Mouse (Mus musculus) intestine, embryonic 15.5 days (tissue): ENCODE results near the gene Atp5g1. TPM values are rescaled to one million over a fixed set of nuclear protein-coding genes. Genes with fewer than 3 reads are reported as not detected.
"Not testable (repeated sequence)": the region's sequence is repeated elsewhere in the genome, so short reads cannot be mapped to it uniquely, and the experiment has no call there.

ENCODE experiments used
- ATAC-seq: fragments of 200-750 bp; cut with Nextera tagmentation; 2 replicates; pipeline ENCODE4 v1.8.0; 2017; ENCODE audit warnings: moderate TSS enrichment, moderate library complexity
- H3K27ac ChIP-seq: fragments of 300-500 bp; sonication (generic); 2 replicates; pipeline ENCODE4 v1.5.1; 2015; ENCODE audit warnings: mild to moderate bottlenecking, inconsistent platforms
- H3K27me3 ChIP-seq: fragments of 300-500 bp; sonication (generic); replicated peaks from 2 replicates; pipeline ENCODE4 v1.6.1; 2015; ENCODE audit warnings: inconsistent platforms
- H3K36me3 ChIP-seq: fragments of 300-500 bp; sonication (generic); 2 replicates; pipeline ENCODE4 v1.6.1; 2015; ENCODE audit warnings: inconsistent platforms
- H3K4me1 ChIP-seq: fragments of 300-500 bp; sonication (generic); replicated peaks from 2 replicates; pipeline ENCODE4 v1.6.1; 2015; ENCODE audit warnings: inconsistent platforms
- H3K4me2 ChIP-seq: fragments of 300-500 bp; sonication (generic); replicated peaks from 2 replicates; pipeline ENCODE4 v1.6.1; 2015; ENCODE audit warnings: mild to moderate bottlenecking, inconsistent platforms
- H3K4me3 ChIP-seq: fragments of 300-500 bp; sonication (generic); replicated peaks from 2 replicates; pipeline ENCODE4 v1.5.1; 2015; ENCODE audit warnings: inconsistent platforms
- H3K9ac ChIP-seq: fragments of 300-500 bp; sonication (generic); 2 replicates; pipeline ENCODE4 v1.6.1; 2015; ENCODE audit warnings: inconsistent platforms
- H3K9me3 ChIP-seq: fragments of 300-500 bp; sonication (generic); 2 replicates; pipeline ENCODE4 v1.6.1; 2016; ENCODE audit warnings: inconsistent platforms
- WGBS: fragments of 180-500 bp; shearing (Covaris S2); methylation state at CpG from one replicate; pipeline ENCODE4 v1.1.7; 2015; 5-methylcytosine and 5-hydroxymethylcytosine counted together
- polyA plus RNA-seq: library from polyadenylated mRNA; unstranded; fragments of >200 nt; fragmentation: Nextera tagmentation; extraction: Ambion mirVana; gene quantifications from 2 replicates; pipeline ENCODE4 v1.2.1, GENCODE M21; 2015

Gene Atp5g1
- polyA plus RNA-seq = 930 and 1,145 TPM in 2 replicates

- Histone ChIP-seq H3K27ac (peak within 1 kb of the TSS; percentile 77), H3K4me3 (peak within 1 kb of the TSS; percentile 80), H3K9me3 (no peaks in the 10 kb centered on the region), H3K36me3 (no peaks in the 10 kb centered on the region), H3K4me1 (peaks cover 8% of the 10 kb centered on the region; the same call in 1 of the 2 replicates), H3K4me2 (peak within 1 kb of the TSS; percentile 74), H3K27me3 (no peaks in the 10 kb centered on the region), H3K9ac (peak within 1 kb of the TSS; percentile 81)
- ATAC-seq = peak; percentile 98
- under 1% methylated on average over 37 of the region's 37 CpGs for WGBS
These were observed at the start of gene Atp5g1 for GRCm38 (mm10) chr11:96075509-96076220. Gene Atp5g1, minus strand, starts transcription at chr11:96075670.

GRCm38 (mm10) chr11:96124052-96124914, 48.8 kb upstream of the Atp5g1 start:
- peaks cover 17% of the 10 kb centered on the region for H3K27me3 ChIP-seq
- no peaks in the 10 kb centered on the region for H3K9me3 ChIP-seq
- peak overlapping the region; percentile 92 for H3K4me2 ChIP-seq
- peak overlapping the region; percentile 54 for H3K9ac ChIP-seq
- no peaks in the 10 kb centered on the region for H3K36me3 ChIP-seq
- peak overlapping the region; percentile 44 for H3K4me3 ChIP-seq
- peaks cover 7% of the 10 kb centered on the region; the same call in 1 of the 2 replicates for H3K4me1 ChIP-seq
- H3K27ac ChIP-seq = no peak overlapping the region
- WGBS = 2% methylated on average over 45 of the region's 45 CpGs
- peak; percentile 76 for ATAC-seq

GRCm38 (mm10) chr11:96122806-96123205, 47.3 kb upstream of the Atp5g1 start:
- H3K36me3 ChIP-seq, H3K9ac ChIP-seq, H3K9me3 ChIP-seq, H3K27ac ChIP-seq, H3K4me2 ChIP-seq, H3K4me3 ChIP-seq, H3K4me1 ChIP-seq, ATAC-seq: not testable (repeated sequence)
- WGBS = 78% methylated on average over 2 of the region's 4 CpGs
- peaks cover 17% of the 10 kb centered on the region for H3K27me3 ChIP-seq

GRCm38 (mm10) chr11:96119401-96119800, 43.9 kb upstream of the Atp5g1 start:
- Histone ChIP-seq H3K36me3 (no peaks in the 10 kb centered on the region), H3K4me3 (no peak overlapping the region), H3K4me2 (no peak overlapping the region), H3K27me3 (peaks cover 7% of the 10 kb centered on the region), H3K9me3 (no peaks in the 10 kb centered on the region), H3K9ac (no peak overlapping the region), H3K27ac (no peak overlapping the region), H3K4me1 (peaks cover 3% of the 10 kb centered on the region; the same call in 1 of the 2 replicates)
- 66% methylated on average over 3 of the region's 3 CpGs for WGBS
- ATAC-seq = 0 out of 2 replicates have a peak, but pooled peaks have one; percentile 31

GRCm38 (mm10) chr11:96116925-96117324, 41.5 kb upstream of the Atp5g1 start:
- not testable (repeated sequence) for H3K27ac ChIP-seq, H3K27me3 ChIP-seq, H3K9ac ChIP-seq, H3K9me3 ChIP-seq, H3K4me3 ChIP-seq, H3K36me3 ChIP-seq, ATAC-seq, H3K4me2 ChIP-seq, H3K4me1 ChIP-seq
- WGBS = 72% methylated on average over 3 of the region's 3 CpGs

- Histone ChIP-seq H3K27me3 (no peaks in the 10 kb centered on the region), H3K36me3 (no peaks in the 10 kb centered on the region), H3K4me2 (no peak overlapping the region), H3K9ac (no peak overlapping the region), H3K4me1 (no peaks in the 10 kb centered on the region), H3K4me3 (no peak overlapping the region), H3K27ac (no peak overlapping the region), H3K9me3 (no peaks in the 10 kb centered on the region)
- 87% methylated on average over 3 of the region's 3 CpGs for WGBS
- no peak for ATAC-seq
These were observed 40.6 kb upstream of the Atp5g1 start for GRCm38 (mm10) chr11:96116116-96116515.

GRCm38 (mm10) chr11:96115416-96115815, 39.9 kb upstream of the Atp5g1 start:
- 89% methylated on average over 6 of the region's 6 CpGs for WGBS
- H3K4me2 ChIP-seq = no peak overlapping the region
- H3K4me1 ChIP-seq = no peaks in the 10 kb centered on the region

GRCm38 (mm10) chr11:96114077-96114476, 38.6 kb upstream of the Atp5g1 start:
- no peak overlapping the region for H3K4me3 ChIP-seq
- H3K36me3 ChIP-seq = no peaks in the 10 kb centered on the region
- no peak overlapping the region for H3K27ac ChIP-seq
- H3K4me1 ChIP-seq = no peaks in the 10 kb centered on the region
- no peak overlapping the region for H3K4me2 ChIP-seq
- no peaks in the 10 kb centered on the region for H3K27me3 ChIP-seq
- no peaks in the 10 kb centered on the region for H3K9me3 ChIP-seq
- 41% methylated on average over 2 of the region's 2 CpGs for WGBS
- no peak for ATAC-seq
- H3K9ac ChIP-seq = no peak overlapping the region

More at GRCm38 (mm10) chr11:96115416-96115815, 39.9 kb upstream of the Atp5g1 start:
- ATAC-seq = no peak
- Histone ChIP-seq H3K36me3 (no peaks in the 10 kb centered on the region), H3K9ac (no peak overlapping the region), H3K9me3 (no peaks in the 10 kb centered on the region), H3K27me3 (no peaks in the 10 kb centered on the region), H3K4me3 (no peak overlapping the region), H3K27ac (no peak overlapping the region)

- Histone ChIP-seq H3K4me3 (no peak within 1 kb of the TSS), H3K27me3 (no peaks in the 10 kb centered on the region), H3K9ac (no peak within 1 kb of the TSS), H3K36me3 (no peaks in the 10 kb centered on the region), H3K4me2 (no peak within 1 kb of the TSS), H3K9me3 (no peaks in the 10 kb centered on the region), H3K27ac (no peak within 1 kb of the TSS), H3K4me1 (no peaks in the 10 kb centered on the region)
- ATAC-seq = no peak
- 37% methylated on average over 14 of the region's 14 CpGs for WGBS
These were observed 36.3 kb upstream of the Atp5g1 start, which contains the start of gene Calcoco2 for GRCm38 (mm10) chr11:96111751-96112150. Gene Calcoco2, minus strand, starts transcription at chr11:96111964.

GRCm38 (mm10) chr11:96110950-96111349, 35.5 kb upstream of the Atp5g1 start:
- not testable (repeated sequence) for H3K9ac ChIP-seq, ATAC-seq, H3K4me2 ChIP-seq, H3K27me3 ChIP-seq, H3K4me1 ChIP-seq, H3K9me3 ChIP-seq, H3K36me3 ChIP-seq, H3K27ac ChIP-seq, H3K4me3 ChIP-seq
- 62% methylated on average over 2 of the region's 2 CpGs for WGBS

- no peak overlapping the region for H3K9ac ChIP-seq
- H3K27ac ChIP-seq = no peak overlapping the region
- H3K27me3 ChIP-seq = no peaks in the 10 kb centered on the region
- no peak overlapping the region for H3K4me3 ChIP-seq
- H3K4me1 ChIP-seq = no peaks in the 10 kb centered on the region
- H3K4me2 ChIP-seq = no peak overlapping the region
- no peak for ATAC-seq
- WGBS = 82% methylated on average over 1 of the region's 1 CpGs
- H3K36me3 ChIP-seq = no peaks in the 10 kb centered on the region
- no peaks in the 10 kb centered on the region for H3K9me3 ChIP-seq
These were observed 32.9 kb upstream of the Atp5g1 start for GRCm38 (mm10) chr11:96108376-96108775.

- WGBS = 3% methylated on average over 3 of the region's 3 CpGs
- no peak; the same call in 1 of the 2 replicates for ATAC-seq
These were observed 17.9 kb upstream of the Atp5g1 start for GRCm38 (mm10) chr11:96093361-96093760.

More at GRCm38 (mm10) chr11:96093361-96093760, 17.9 kb upstream of the Atp5g1 start:
- Histone ChIP-seq H3K4me3 (no peak overlapping the region), H3K4me2 (no peak overlapping the region), H3K36me3 (no peaks in the 10 kb centered on the region), H3K27ac (no peak overlapping the region), H3K27me3 (no peaks in the 10 kb centered on the region), H3K9me3 (no peaks in the 10 kb centered on the region), H3K9ac (no peak overlapping the region), H3K4me1 (no peaks in the 10 kb centered on the region)
